Mouse (Mus musculus): ENCODE data around the gene Rabgap1l.
"Not testable (repeated sequence)": the region's sequence is repeated elsewhere in the genome, so short reads cannot be mapped to it uniquely, and the experiment has no call there.

Gene Rabgap1l

DNA sequence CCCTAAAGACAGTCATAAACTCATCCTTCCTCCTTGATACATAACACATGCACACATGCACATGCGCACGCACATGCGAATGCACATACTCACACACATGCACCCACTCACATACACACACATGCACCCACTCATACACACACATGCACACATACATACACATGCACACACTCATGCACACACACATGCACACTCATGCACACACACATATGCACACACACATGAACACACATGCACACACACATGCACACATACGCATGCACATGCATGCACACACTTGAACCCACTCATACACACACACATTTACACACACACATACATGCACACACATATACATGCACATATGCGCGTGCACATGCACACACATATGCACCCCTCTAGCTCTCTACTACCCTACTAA lies 89.2 kb downstream of the Rabgap1l start:
- in situ Hi-C loops (cut with MseI, MboI), result no loop called here

- in situ Hi-C loops (cut with MseI, MboI), result no loop called here
Observed at GRCm38 (mm10) chr1:160693094-160693447, 99.9 kb downstream of the Rabgap1l start.

GRCm38 (mm10) chr1:160692224-160693093 lies 100.6 kb downstream of the Rabgap1l start:
- in situ Hi-C loops (cut with MseI, MboI), result no loop called here

- in situ Hi-C loops (cut with MseI, MboI), result no loop called here
Observed at GRCm38 (mm10) chr1:160691196-160691590, 101.8 kb downstream of the Rabgap1l start.

- in situ Hi-C loops (cut with MseI, MboI), result no loop called here
Observed at GRCm38 (mm10) chr1:160690516-160691195, 102.4 kb downstream of the Rabgap1l start.

GRCm38 (mm10) chr1:160689511-160689910 lies 103.5 kb downstream of the Rabgap1l start:
- in situ Hi-C loops (cut with MseI, MboI), result no loop called here

DNA sequence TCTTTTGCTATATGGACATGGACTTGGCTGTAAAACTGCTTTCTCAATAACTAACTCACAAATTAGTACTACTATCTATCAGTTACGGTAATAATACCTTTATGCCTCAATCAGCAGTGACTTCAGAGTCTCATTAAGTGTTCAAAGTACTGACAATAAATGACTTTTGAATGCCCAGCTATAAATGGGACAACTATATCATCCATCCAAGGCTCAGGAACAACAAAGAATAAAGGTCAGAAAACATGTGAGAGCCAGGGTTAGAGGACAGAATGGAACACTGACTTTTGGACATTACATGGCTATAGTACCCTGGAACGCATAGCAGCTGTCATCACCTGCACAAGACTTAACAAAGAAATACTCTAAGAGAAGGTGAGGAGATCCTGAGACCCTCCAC lies 108.8 kb downstream of the Rabgap1l start:
- in situ Hi-C loops (cut with MseI, MboI), result no loop called here

- in situ Hi-C loops (cut with MseI, MboI), result no loop called here
Observed at GRCm38 (mm10) chr1:160681398-160682050, 111.5 kb downstream of the Rabgap1l start.

- in situ Hi-C loops (cut with MseI, MboI), result no loop called here
Observed at GRCm38 (mm10) chr1:160674763-160675162, 118.2 kb downstream of the Rabgap1l start.

GRCm38 (mm10) chr1:160672088-160672814 lies 120.8 kb downstream of the Rabgap1l start:
- in situ Hi-C loops (cut with MseI, MboI), result no loop called here

DNA sequence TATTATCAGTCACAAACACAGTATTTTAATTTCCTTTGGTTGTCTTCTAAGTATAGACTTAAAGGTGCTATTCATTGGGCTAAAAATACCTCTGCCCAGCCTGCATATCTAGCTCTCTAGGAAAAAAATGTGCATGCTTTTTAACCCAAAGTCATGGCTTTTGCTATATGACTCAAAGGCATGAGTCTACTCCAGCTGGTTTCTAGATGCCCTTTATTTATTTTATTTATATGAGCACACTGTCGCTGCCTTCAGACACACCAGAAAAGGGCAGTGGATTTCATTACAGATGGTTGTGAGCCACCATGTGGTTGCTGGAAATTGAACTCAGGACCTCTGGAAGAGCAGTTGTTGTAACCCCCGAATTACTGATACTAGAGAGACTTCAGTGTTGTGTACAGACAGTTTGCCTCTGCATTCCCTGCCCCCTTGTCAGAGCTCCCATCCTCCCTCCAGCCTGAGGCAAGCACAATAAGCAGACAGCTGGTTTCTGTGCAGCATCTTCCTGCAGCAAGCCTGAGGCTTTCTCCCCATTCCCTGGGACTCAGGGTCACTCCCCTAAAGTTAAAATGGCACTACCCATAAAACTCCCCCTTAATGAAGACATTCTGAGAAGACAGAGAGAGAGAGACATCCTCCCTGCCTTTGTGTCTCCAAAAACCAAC lies 137.1 kb downstream of the Rabgap1l start:
- in situ Hi-C loops (cut with MseI, MboI), result no loop called here

DNA sequence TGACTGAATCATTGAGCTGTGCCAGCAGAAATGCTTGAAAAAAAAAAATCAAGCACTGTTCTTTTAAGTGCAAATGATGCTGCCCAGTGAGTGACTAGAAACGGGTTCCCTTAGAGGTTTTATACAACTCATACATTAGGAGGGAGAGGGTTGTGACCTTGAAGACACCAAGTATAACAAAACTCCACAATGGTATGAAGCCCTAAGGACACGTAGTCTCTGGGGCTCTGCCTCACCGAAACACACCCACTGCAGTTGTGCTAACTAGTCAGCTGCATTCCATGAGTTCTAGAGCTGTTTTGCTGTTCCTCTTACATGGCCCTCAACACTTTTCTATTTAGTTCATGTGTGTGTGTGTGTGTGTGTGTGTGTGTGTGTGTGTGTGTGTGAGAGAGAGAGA lies 141.3 kb downstream of the Rabgap1l start:
- in situ Hi-C loops (cut with MseI, MboI), result no loop called here

- in situ Hi-C loops (cut with MseI, MboI), result no loop called here
Observed at GRCm38 (mm10) chr1:160645416-160645815, 147.6 kb downstream of the Rabgap1l start.

GRCm38 (mm10) chr1:160628213-160628932 lies 164.6 kb downstream of the Rabgap1l start:
- in situ Hi-C loops (cut with MseI, MboI), result no loop called here

DNA sequence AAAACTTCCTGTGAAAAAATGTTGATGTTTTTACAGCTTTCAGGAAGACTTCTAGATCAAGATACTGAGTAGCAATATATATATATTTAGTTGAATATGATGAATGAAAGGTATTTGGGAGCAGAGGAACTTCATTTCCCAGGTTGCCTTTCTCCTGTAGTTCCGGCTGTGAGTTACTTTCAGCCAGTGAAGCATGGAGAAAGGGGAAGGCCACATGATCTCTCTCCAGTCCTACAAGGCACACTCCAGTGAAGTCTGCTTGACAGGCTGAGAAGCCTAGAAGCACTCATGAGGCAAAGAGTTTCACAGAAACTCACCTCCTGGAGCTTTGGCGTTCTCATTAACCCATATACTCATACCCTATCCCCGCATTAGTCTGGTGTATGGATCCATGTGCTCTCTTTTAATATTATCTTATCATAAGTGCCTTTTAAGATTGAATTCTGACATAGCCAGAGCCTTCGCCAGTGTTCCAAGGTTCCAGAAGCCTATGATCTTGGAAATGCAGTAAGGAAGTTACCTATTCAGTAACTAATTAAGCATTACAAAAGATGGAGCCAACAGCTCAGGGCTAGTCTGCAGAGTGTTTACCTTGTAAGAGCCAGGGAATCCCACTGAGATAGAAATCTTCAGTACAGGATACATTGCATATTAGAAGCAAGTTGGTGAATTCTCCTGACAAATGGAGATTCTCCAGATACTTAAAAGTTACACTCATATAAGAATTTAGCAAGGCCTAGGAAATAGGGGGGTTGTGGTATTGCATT lies 168.5 kb downstream of the Rabgap1l start:
- in situ Hi-C loops (cut with MseI, MboI), result not testable (repeated sequence)

DNA sequence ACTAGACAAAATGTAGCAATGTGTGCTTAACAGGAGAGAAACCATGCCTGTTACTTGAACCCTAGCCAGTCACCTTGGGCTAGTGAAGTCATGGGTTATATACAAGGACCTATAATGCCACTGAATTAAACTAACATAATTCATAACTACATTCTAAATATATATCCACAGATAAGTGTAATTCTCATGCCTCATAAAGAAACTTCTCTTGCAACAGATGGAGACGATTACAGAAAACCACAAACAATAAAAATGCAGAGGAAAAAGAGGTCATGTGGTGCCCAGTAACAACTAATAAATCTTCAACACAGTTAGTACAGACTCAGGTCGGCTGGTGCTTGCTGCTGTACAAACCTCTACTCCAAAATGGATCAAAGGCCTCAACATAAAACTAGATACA lies 174.8 kb downstream of the Rabgap1l start:
- in situ Hi-C loops (cut with MseI, MboI), result no loop called here

DNA sequence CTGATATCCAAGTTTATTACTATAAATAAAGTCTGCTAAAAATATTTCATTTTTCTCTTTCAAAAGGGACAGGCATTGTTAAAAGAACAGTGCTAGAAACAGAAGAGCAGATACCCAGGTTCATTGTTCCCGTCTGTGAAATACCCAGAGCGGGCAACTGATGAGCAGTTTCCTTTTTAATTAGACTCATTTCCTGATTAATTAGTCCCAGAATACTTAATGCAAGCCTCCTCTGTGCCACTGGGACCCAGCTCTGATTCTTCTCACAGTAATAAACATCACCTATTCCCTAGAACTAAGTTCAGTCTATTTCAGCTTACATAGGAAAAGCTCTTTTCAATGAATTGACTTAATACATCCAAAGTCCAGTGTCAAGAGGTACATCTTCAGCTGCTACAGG lies 186.6 kb downstream of the Rabgap1l start:
- in situ Hi-C loops (cut with MseI, MboI), result no loop called here

- in situ Hi-C loops (cut with MseI, MboI), result not testable (repeated sequence)
Observed at GRCm38 (mm10) chr1:160603312-160603711, 189.7 kb downstream of the Rabgap1l start.

DNA sequence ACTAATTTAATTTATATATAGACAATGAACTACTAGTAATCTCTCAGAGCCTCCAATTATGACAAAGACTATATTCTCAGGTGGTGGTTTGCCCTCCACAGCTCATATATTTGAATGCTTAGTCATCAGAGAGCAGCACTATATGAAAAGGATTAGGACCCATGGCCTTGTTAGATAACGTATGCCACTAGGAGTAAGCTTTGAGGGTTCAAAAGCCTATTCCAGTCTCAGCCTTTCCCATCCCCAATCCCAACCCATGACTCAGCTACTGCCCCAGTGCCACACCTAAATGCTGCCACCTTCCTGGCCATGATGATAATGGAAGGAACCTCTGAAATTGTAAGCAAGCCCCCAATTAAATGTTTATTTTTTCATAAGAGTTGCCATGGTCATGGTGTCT lies 195.6 kb downstream of the Rabgap1l start:
- in situ Hi-C loops (cut with MseI, MboI), result no loop called here

DNA sequence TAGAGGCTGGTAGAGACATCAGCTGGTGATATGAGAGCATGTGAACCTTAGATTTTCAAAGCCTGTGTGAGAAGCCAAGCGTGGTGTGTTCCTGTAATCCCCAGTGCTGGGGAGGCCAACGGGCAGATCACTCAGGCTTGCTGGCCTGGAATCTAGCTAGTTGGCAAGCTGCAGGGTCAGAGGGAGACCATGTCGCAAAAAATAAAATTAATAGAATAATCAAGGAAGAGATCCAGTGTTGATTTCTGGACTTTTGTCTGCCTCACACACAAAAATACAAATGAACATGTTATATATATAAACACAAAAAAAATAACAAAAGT lies 196.1 kb downstream of the Rabgap1l start:
- in situ Hi-C loops (cut with MseI, MboI), result no loop called here

Data from mouse trophoblast stem cell (cell line).